Mouse (Mus musculus): ENCODE measurements around the gene Mkrn2os. TPM values are rescaled to one million over a fixed set of nuclear protein-coding genes. Genes with fewer than 3 reads are reported as not detected.

Gene Mkrn2os
- total and polyA plus RNA-seq, 3 experiments, result 0.46 TPM; not detected in 2

- no peaks in the 10 kb centered on the region for H3K4me1 ChIP-seq (ENCODE audit: control insufficient read depth in 1 of 2, insufficient read depth in 2 of 2, low read length in 2 of 2)
- DNase-seq (ENCODE audit: low read depth, low spot score), result no peak
- H3K79me2 ChIP-seq (ENCODE audit: control insufficient read depth, insufficient read depth, low read length, poor library complexity), result no peaks in the 10 kb centered on the region
- no peak for TF ChIP-seq ETS1 (IDR thresholded peaks at IDR 0.05; ENCODE audit: low read depth, low read length)
- TF ChIP-seq MYB (IDR thresholded peaks at IDR 0.05; ENCODE audit: low read depth, low read length), result no peak
- TF ChIP-seq NELFE (IDR thresholded peaks at IDR 0.05; ENCODE audit: low read depth, low read length), result no peak
- peak in 1 of 3 experiments; percentile 7; a peak in 1 of 6 replicates for TF ChIP-seq CTCF (IDR thresholded peaks at IDR 0.05 in 2 of 3, conservative IDR thresholded peaks at IDR 0.05 in 1 of 3; ENCODE audit: control insufficient read depth in 1 of 3, insufficient read depth in 1 of 3, low read depth in 2 of 3, low read length in 3 of 3, poor library complexity in 1 of 3, severe bottlenecking in 1 of 3)
- TF ChIP-seq USF1 (IDR thresholded peaks at IDR 0.05; ENCODE audit: low read depth, low read length), result no peak
- no peaks in the 10 kb centered on the region for H3K27me3 ChIP-seq (ENCODE audit: control insufficient read depth in 1 of 2, insufficient read depth in 2 of 2, low read length in 2 of 2)
- H3K4me3 ChIP-seq (ENCODE audit: control insufficient read depth in 1 of 2, insufficient read depth in 1 of 2, low read depth in 2 of 2, low read length in 2 of 2), result no peak overlapping the region
- no peak overlapping the region for H3K9ac ChIP-seq (ENCODE audit: control insufficient read depth, low read depth, low read length, poor library complexity, severe bottlenecking)
- peaks cover 0 to 10% of the 10 kb centered on the region in 2 experiments; a peak in 2 of 4 replicates for H3K36me3 ChIP-seq (ENCODE audit: control insufficient read depth in 1 of 2, insufficient read depth in 2 of 2, low read length in 2 of 2)
- no peaks in the 10 kb centered on the region for H3K9me3 ChIP-seq (replicated peaks; ENCODE audit: insufficient read depth, low read length)
- H3K27ac ChIP-seq (ENCODE audit: control insufficient read depth, low read depth, low read length), result no peak overlapping the region
These were observed 36.9 kb downstream of the Mkrn2os start for GRCm38 (mm10) chr6:115555485-115555884.

GRCm38 (mm10) chr6:115546276-115546675 lies 46.1 kb downstream of the Mkrn2os start:
- H3K4me3 ChIP-seq (ENCODE audit: control insufficient read depth in 1 of 2, insufficient read depth in 1 of 2, low read depth in 2 of 2, low read length in 2 of 2), result no peak overlapping the region
- no peak overlapping the region for H3K9ac ChIP-seq (ENCODE audit: control insufficient read depth, low read depth, low read length, poor library complexity, severe bottlenecking)
- peaks cover 4 to 10% of the 10 kb centered on the region in 2 experiments for H3K36me3 ChIP-seq (ENCODE audit: control insufficient read depth in 1 of 2, insufficient read depth in 2 of 2, low read length in 2 of 2)
- peaks cover 10% of the 10 kb centered on the region for H3K79me2 ChIP-seq (ENCODE audit: control insufficient read depth, insufficient read depth, low read length, poor library complexity)
- H3K9me3 ChIP-seq (replicated peaks; ENCODE audit: insufficient read depth, low read length), result no peaks in the 10 kb centered on the region
- H3K4me1 ChIP-seq (ENCODE audit: control insufficient read depth in 1 of 2, insufficient read depth in 2 of 2, low read length in 2 of 2), result peaks cover 0 to 19% of the 10 kb centered on the region in 2 experiments; a peak in 2 of 4 replicates
- H3K27me3 ChIP-seq (ENCODE audit: control insufficient read depth in 1 of 2, insufficient read depth in 2 of 2, low read length in 2 of 2), result no peaks in the 10 kb centered on the region; a peak in 1 of 4 replicates
- peak; percentile 78 for DNase-seq (ENCODE audit: low read depth, low spot score)
- no peak overlapping the region for H3K27ac ChIP-seq (ENCODE audit: control insufficient read depth, low read depth, low read length)
- TF ChIP-seq POLR2AphosphoS5 (IDR thresholded peaks at IDR 0.05; ENCODE audit: borderline replicate concordance, low read depth, low read length), result no peak
- TF ChIP-seq RCOR1 (IDR thresholded peaks at IDR 0.05; ENCODE audit: low read depth, low read length), result no peak
- TF ChIP-seq TAL1 (IDR thresholded peaks at IDR 0.05; ENCODE audit: low read length), result no peak
- TF ChIP-seq POLR2AphosphoS2 (IDR thresholded peaks at IDR 0.05; ENCODE audit: low read length), result no peak
- no peak for TF ChIP-seq USF1 (IDR thresholded peaks at IDR 0.05; ENCODE audit: low read depth, low read length)
- no peak for TF ChIP-seq TBP (IDR thresholded peaks at IDR 0.05; ENCODE audit: low read depth, low read length)
- no peak for TF ChIP-seq E2F4 (IDR thresholded peaks at IDR 0.05; ENCODE audit: borderline replicate concordance, low read depth, low read length)
- no peak for TF ChIP-seq JUND (IDR thresholded peaks at IDR 0.05; ENCODE audit: low read depth, low read length)
- no peak for TF ChIP-seq MYB (IDR thresholded peaks at IDR 0.05; ENCODE audit: low read depth, low read length)
- no peak for TF ChIP-seq TCF12 (IDR thresholded peaks at IDR 0.05; ENCODE audit: low read depth, low read length)
- TF ChIP-seq BHLHE40 (IDR thresholded peaks at IDR 0.05; ENCODE audit: borderline replicate concordance, low read depth, low read length), result no peak
- TF ChIP-seq ELF1 (IDR thresholded peaks at IDR 0.05; ENCODE audit: low read depth, low read length), result no peak
- TF ChIP-seq MAFK (IDR thresholded peaks at IDR 0.05; ENCODE audit: borderline replicate concordance, low read depth, low read length), result no peak
- TF ChIP-seq GATA1 (IDR thresholded peaks at IDR 0.05; ENCODE audit: low read depth, low read length), result no peak
- no peak for TF ChIP-seq ETS1 (IDR thresholded peaks at IDR 0.05; ENCODE audit: low read depth, low read length)
- peak; percentile 45 for TF ChIP-seq SMC3 (IDR thresholded peaks at IDR 0.05; ENCODE audit: low read depth, low read length)
- TF ChIP-seq MYC (IDR thresholded peaks at IDR 0.05; ENCODE audit: low read depth, low read length), result no peak
- no peak for TF ChIP-seq ZMIZ1 (IDR thresholded peaks at IDR 0.05; ENCODE audit: low read depth, low read length)
- no peak for TF ChIP-seq USF2 (IDR thresholded peaks at IDR 0.05; ENCODE audit: borderline replicate concordance in 1 of 2, insufficient read depth in 1 of 2, low read depth in 1 of 2, low read length in 2 of 2)
- no peak for TF ChIP-seq POLR2A (IDR thresholded peaks at IDR 0.05; ENCODE audit: control insufficient read depth in 1 of 2, insufficient read depth in 1 of 2, low read depth in 1 of 2, low read length in 2 of 2, poor library complexity in 1 of 2)
- peak; percentile 10; the same call in 1 of the 2 replicates for TF ChIP-seq ZC3H11A (IDR thresholded peaks at IDR 0.05; ENCODE audit: low read depth, low read length)
- no peak for TF ChIP-seq GABPA (IDR thresholded peaks at IDR 0.05; ENCODE audit: low read depth, low read length)
- no peak for TF ChIP-seq HCFC1 (IDR thresholded peaks at IDR 0.05; ENCODE audit: low read depth, low read length)
- no peak for TF ChIP-seq MEF2A (IDR thresholded peaks at IDR 0.05; ENCODE audit: extremely low read depth, insufficient replicate concordance, low read depth, low read length, poor library complexity, severe bottlenecking)
- TF ChIP-seq NELFE (IDR thresholded peaks at IDR 0.05; ENCODE audit: low read depth, low read length), result no peak
- no peak for TF ChIP-seq MAX (IDR thresholded peaks at IDR 0.05; ENCODE audit: low read length)
- no peak for TF ChIP-seq KAT2A (conservative IDR thresholded peaks at IDR 0.05; ENCODE audit: low read depth, low read length)
- no peak for TF ChIP-seq EP300 (IDR thresholded peaks at IDR 0.05; ENCODE audit: low read depth in 1 of 2, low read length in 2 of 2)
- TF ChIP-seq MXI1 (IDR thresholded peaks at IDR 0.05; ENCODE audit: low read depth, low read length), result 0 out of 2 replicates have a peak, but pooled peaks have one; percentile 18
- no peak for TF ChIP-seq UBTF (IDR thresholded peaks at IDR 0.05; ENCODE audit: borderline replicate concordance, insufficient read depth, low read depth, low read length)

Measured in MEL (cell line).